Comparison of ENCODE assay signal across 13 mouse cellular contexts in genomic region chr11:94957693-94958064, GRCm38 (mm10). TPM values are rescaled to one million over a fixed set of nuclear protein-coding genes. Genes with fewer than 3 reads are reported as not detected.
DNase-seq lines count a peak whose midpoint lies in the region; ATAC-seq and TF ChIP-seq lines count a peak whose summit lies in the region.
"Had no signal": no experiment of that assay in that cellular context is flagged by ENCODE, and none has a peak within 500 bp of the region (broad histone marks: within the 10 kb centered on the region; RNA-seq: fewer than 3 reads in every experiment).

No protein-coding gene starts in this region.

- 0 out of 2 replicates have a peak, but pooled peaks cover under 1% of the 10 kb centered on the region for H3K27me3 ChIP-seq in liver, postnatal 0 days (ENCODE audit: insufficient read depth, low read length)
- H3K27me3 ChIP-seq in liver, embryonic 12.5 days (replicated peaks) = peaks cover 30% of the 10 kb centered on the region; the same call in 1 of the 2 replicates
- H3K27me3 ChIP-seq in forebrain, embryonic 13.5 days = no peaks in the 10 kb centered on the region
- no peaks in the 10 kb centered on the region for H3K27me3 ChIP-seq in hindbrain, postnatal 0 days (ENCODE audit: insufficient read depth, low read length)
- H3K27me3 ChIP-seq in small intestine, adult 2 months (ENCODE audit: control insufficient read depth, insufficient read depth, low read length) = no peaks in the 10 kb centered on the region
- H3K27me3 ChIP-seq: Patski had no signal

- no peak for TF ChIP-seq CTCF in liver, postnatal 0 days (IDR thresholded peaks at IDR 0.05; ENCODE audit: low read depth)
- no peak for TF ChIP-seq CTCF in hindbrain, postnatal 0 days (IDR thresholded peaks at IDR 0.05; ENCODE audit: low read depth)
- no peak for TF ChIP-seq CTCF in small intestine, adult 2 months (IDR thresholded peaks at IDR 0.05; ENCODE audit: extremely low read depth, insufficient read length, insufficient replicate concordance, low read depth, low read length)

- DNase-seq in liver, postnatal 0 days = peak; percentile 12
- no peak for DNase-seq in hindbrain, postnatal 0 days (ENCODE audit: low spot score)
- no peak for DNase-seq in layer of hippocampus, adult 9-11 months
- DNase-seq in T-cell, adult 2 months (ENCODE audit: low spot score) = no peak
- DNase-seq: spleen, adult 18-20 months had no signal

- H3K4me2 ChIP-seq in liver, postnatal 0 days (ENCODE audit: low read depth, low read length) = no peak overlapping the region
- H3K4me2 ChIP-seq in liver, embryonic 12.5 days = no peak overlapping the region
- H3K4me2 ChIP-seq in forebrain, embryonic 13.5 days = no peak overlapping the region
- H3K4me2 ChIP-seq in hindbrain, postnatal 0 days (ENCODE audit: low read depth, low read length) = no peak overlapping the region

- 71% methylated on average over 9 of the region's 9 CpGs for WGBS in liver, postnatal 0 days (ENCODE audit: insufficient replicate concordance)
- WGBS in liver, embryonic 12.5 days (ENCODE audit: insufficient replicate concordance) = 64% methylated on average over 9 of the region's 9 CpGs
- WGBS in forebrain, embryonic 13.5 days = 88% methylated on average over 9 of the region's 9 CpGs
- 86% methylated on average over 9 of the region's 9 CpGs for WGBS in hindbrain, postnatal 0 days
- WGBS in small intestine, adult 2 months = 49% methylated on average over 9 of the region's 9 CpGs

- no peak overlapping the region for H3K9ac ChIP-seq in liver, postnatal 0 days (replicated peaks)
- no peak overlapping the region for H3K9ac ChIP-seq in liver, embryonic 12.5 days
- H3K9ac ChIP-seq in forebrain, embryonic 13.5 days = no peak overlapping the region
- H3K9ac ChIP-seq in hindbrain, postnatal 0 days (replicated peaks; ENCODE audit: low read length) = no peak overlapping the region

- TF ChIP-seq EP300 in liver, postnatal 0 days (IDR thresholded peaks at IDR 0.05; ENCODE audit: low read depth) = no peak

- no peaks in the 10 kb centered on the region for H3K4me1 ChIP-seq in liver, postnatal 0 days (ENCODE audit: insufficient read depth)
- H3K4me1 ChIP-seq in liver, embryonic 12.5 days = peaks cover 9% of the 10 kb centered on the region; the same call in 1 of the 2 replicates
- peaks cover 35% of the 10 kb centered on the region for H3K4me1 ChIP-seq in forebrain, embryonic 13.5 days
- H3K4me1 ChIP-seq in hindbrain, postnatal 0 days (ENCODE audit: insufficient read depth, low read length) = no peaks in the 10 kb centered on the region
- H3K4me1 ChIP-seq in small intestine, adult 2 months (ENCODE audit: control insufficient read depth, insufficient read depth, insufficient read length, low read length) = peaks cover 15% of the 10 kb centered on the region; the same call in 1 of the 2 replicates

- ATAC-seq in liver, postnatal 0 days = no peak
- ATAC-seq in liver, embryonic 12.5 days = no peak
- ATAC-seq in forebrain, embryonic 13.5 days = no peak
- ATAC-seq in hindbrain, postnatal 0 days = no peak; the same call in 1 of the 2 replicates
- ATAC-seq in granulocyte monocyte progenitor cell, adult 5-6 weeks (replicated peaks; ENCODE audit: poor library complexity, severe bottlenecking) = no peak
- ATAC-seq: Patski had no signal

- no peak overlapping the region for H3K4me3 ChIP-seq in liver, postnatal 0 days (ENCODE audit: low read depth, low read length)
- H3K4me3 ChIP-seq in liver, embryonic 12.5 days = no peak overlapping the region
- no peak overlapping the region for H3K4me3 ChIP-seq in forebrain, embryonic 13.5 days
- no peak overlapping the region for H3K4me3 ChIP-seq in hindbrain, postnatal 0 days (ENCODE audit: low read length)
- H3K4me3 ChIP-seq in small intestine, adult 2 months (ENCODE audit: low read depth, low read length) = no peak overlapping the region
- H3K4me3 ChIP-seq: megakaryocyte, embryonic 14.5 days had no signal

- no peak for TF ChIP-seq POLR2A in small intestine, adult 2 months (IDR thresholded peaks at IDR 0.05; ENCODE audit: low read depth, low read length)

- H3K36me3 ChIP-seq in liver, postnatal 0 days (replicated peaks; ENCODE audit: insufficient read depth, low read length) = no peaks in the 10 kb centered on the region
- H3K36me3 ChIP-seq in liver, embryonic 12.5 days = no peaks in the 10 kb centered on the region
- no peaks in the 10 kb centered on the region for H3K36me3 ChIP-seq in forebrain, embryonic 13.5 days (ENCODE audit: poor library complexity, severe bottlenecking)
- H3K36me3 ChIP-seq in hindbrain, postnatal 0 days (ENCODE audit: insufficient read depth, low read length) = no peaks in the 10 kb centered on the region
- H3K36me3 ChIP-seq in small intestine, adult 2 months (ENCODE audit: control insufficient read depth, insufficient read depth, low read length) = no peaks in the 10 kb centered on the region

- H3K27ac ChIP-seq in liver, postnatal 0 days (ENCODE audit: low read depth) = no peak overlapping the region
- no peak overlapping the region for H3K27ac ChIP-seq in liver, embryonic 12.5 days
- H3K27ac ChIP-seq in forebrain, embryonic 13.5 days = peak overlapping the region; percentile 52
- H3K27ac ChIP-seq in hindbrain, postnatal 0 days = peak overlapping the region; percentile 50; the same call in 1 of the 2 replicates
- peak overlapping the region; percentile 56 for H3K27ac ChIP-seq in small intestine, adult 2 months (ENCODE audit: insufficient read depth, low read depth, low read length)

- no peaks in the 10 kb centered on the region for H3K9me3 ChIP-seq in liver, postnatal 0 days (ENCODE audit: low read length)
- no peaks in the 10 kb centered on the region for H3K9me3 ChIP-seq in liver, embryonic 12.5 days (replicated peaks)
- H3K9me3 ChIP-seq in forebrain, embryonic 13.5 days (replicated peaks) = no peaks in the 10 kb centered on the region
- no peaks in the 10 kb centered on the region for H3K9me3 ChIP-seq in hindbrain, postnatal 0 days (ENCODE audit: low read length)
- H3K9me3 ChIP-seq: megakaryocyte, embryonic 14.5 days had no signal

RNA-seq across cellular contexts. Expression of gene Hils1, which starts 9.7 kb away (rescaled TPM):
- polyA plus RNA-seq in liver, postnatal 0 days (2015; fragmentation: Nextera tagmentation; extraction: Ambion mirVana) = not detected in 2 replicates
- polyA plus RNA-seq in liver, embryonic 12.5 days (2016; fragmentation: Nextera tagmentation; extraction: Ambion mirVana) = not detected in 2 replicates
- not detected in 2 replicates for polyA plus RNA-seq in forebrain, embryonic 13.5 days (2015; fragmentation: Nextera tagmentation; extraction: Ambion mirVana)
- total RNA-seq in hindbrain, postnatal 0 days (2014; rRNA removed) = not detected in 2 replicates
- polyA plus RNA-seq in hindbrain, postnatal 0 days (2015; fragmentation: Nextera tagmentation; extraction: Ambion mirVana) = not detected in 2 replicates
- 0.14 TPM in 1 of 2 replicates, not detected in the other for polyA plus RNA-seq in small intestine, adult 2 months (2012; rRNA removed)
- total RNA-seq in granulocyte monocyte progenitor cell, adult 5-6 weeks (2014; fragmentation: Nextera tagmentation) = not detected in 2 replicates
- not detected in 2 replicates for total RNA-seq in granulocyte monocyte progenitor cell, adult 5-6 weeks (2017)
- total RNA-seq: heart, postnatal 36 days had no signal
- polyA plus RNA-seq: cerebellum, adult 2 months; Patski had no signal

RNA-seq across cellular contexts. Expression of gene Sgca, which starts 18.4 kb away (rescaled TPM):
- 0.13 and 0.96 TPM in 2 replicates for polyA plus RNA-seq in liver, postnatal 0 days (2015; fragmentation: Nextera tagmentation; extraction: Ambion mirVana)
- 0.17 TPM in 1 of 2 replicates, not detected in the other for polyA plus RNA-seq in liver, embryonic 12.5 days (2016; fragmentation: Nextera tagmentation; extraction: Ambion mirVana)
- not detected in 2 replicates for polyA plus RNA-seq in forebrain, embryonic 13.5 days (2015; fragmentation: Nextera tagmentation; extraction: Ambion mirVana)
- total RNA-seq in hindbrain, postnatal 0 days (2014; rRNA removed) = 0.36 and 0.52 TPM in 2 replicates
- 0.26 and 0.28 TPM in 2 replicates for polyA plus RNA-seq in hindbrain, postnatal 0 days (2015; fragmentation: Nextera tagmentation; extraction: Ambion mirVana)
- polyA plus RNA-seq in small intestine, adult 2 months (2012; rRNA removed) = 1.7 and 3.7 TPM in 2 replicates
- not detected in 2 replicates for total RNA-seq in granulocyte monocyte progenitor cell, adult 5-6 weeks (2014; fragmentation: Nextera tagmentation)
- not detected in 2 replicates for total RNA-seq in granulocyte monocyte progenitor cell, adult 5-6 weeks (2017)

RNA-seq across cellular contexts. Expression of gene Col1a1, which starts 21.7 kb away (rescaled TPM):
- 29.8 and 37.8 TPM in 2 replicates for polyA plus RNA-seq in liver, postnatal 0 days (2015; fragmentation: Nextera tagmentation; extraction: Ambion mirVana)
- 135 and 153 TPM in 2 replicates for polyA plus RNA-seq in liver, embryonic 12.5 days (2016; fragmentation: Nextera tagmentation; extraction: Ambion mirVana)
- polyA plus RNA-seq in forebrain, embryonic 13.5 days (2015; fragmentation: Nextera tagmentation; extraction: Ambion mirVana) = 29.9 and 31.5 TPM in 2 replicates
- 48.3 and 53.0 TPM in 2 replicates for total RNA-seq in hindbrain, postnatal 0 days (2014; rRNA removed)
- 56.5 and 73.3 TPM in 2 replicates for polyA plus RNA-seq in hindbrain, postnatal 0 days (2015; fragmentation: Nextera tagmentation; extraction: Ambion mirVana)
- polyA plus RNA-seq in small intestine, adult 2 months (2012; rRNA removed) = 49.0 and 51.1 TPM in 2 replicates
- total RNA-seq in granulocyte monocyte progenitor cell, adult 5-6 weeks (2014; fragmentation: Nextera tagmentation) = not detected in 2 replicates
- not detected in 2 replicates for total RNA-seq in granulocyte monocyte progenitor cell, adult 5-6 weeks (2017)

RNA-seq across cellular contexts. Expression of gene Ppp1r9b, which starts 33.2 kb away (rescaled TPM):
- 5.7 and 6.1 TPM in 2 replicates for polyA plus RNA-seq in liver, postnatal 0 days (2015; fragmentation: Nextera tagmentation; extraction: Ambion mirVana)
- 13.4 and 14.1 TPM in 2 replicates for polyA plus RNA-seq in liver, embryonic 12.5 days (2016; fragmentation: Nextera tagmentation; extraction: Ambion mirVana)
- polyA plus RNA-seq in forebrain, embryonic 13.5 days (2015; fragmentation: Nextera tagmentation; extraction: Ambion mirVana) = 15.8 and 16.3 TPM in 2 replicates
- total RNA-seq in hindbrain, postnatal 0 days (2014; rRNA removed) = 170 and 190 TPM in 2 replicates
- 18.8 and 19.4 TPM in 2 replicates for polyA plus RNA-seq in hindbrain, postnatal 0 days (2015; fragmentation: Nextera tagmentation; extraction: Ambion mirVana)
- polyA plus RNA-seq in small intestine, adult 2 months (2012; rRNA removed) = 17.0 and 29.4 TPM in 2 replicates
- 50.3 and 61.7 TPM in 2 replicates for total RNA-seq in granulocyte monocyte progenitor cell, adult 5-6 weeks (2014; fragmentation: Nextera tagmentation)
- 67.7 and 71.9 TPM in 2 replicates for total RNA-seq in granulocyte monocyte progenitor cell, adult 5-6 weeks (2017)

RNA-seq across cellular contexts. Expression of gene Samd14, which starts 52.0 kb away (rescaled TPM):
- polyA plus RNA-seq in liver, postnatal 0 days (2015; fragmentation: Nextera tagmentation; extraction: Ambion mirVana) = 14.5 and 16.1 TPM in 2 replicates
- polyA plus RNA-seq in liver, embryonic 12.5 days (2016; fragmentation: Nextera tagmentation; extraction: Ambion mirVana) = 53.8 and 56.7 TPM in 2 replicates
- polyA plus RNA-seq in forebrain, embryonic 13.5 days (2015; fragmentation: Nextera tagmentation; extraction: Ambion mirVana) = 89.2 and 95.0 TPM in 2 replicates
- total RNA-seq in hindbrain, postnatal 0 days (2014; rRNA removed) = 216 and 223 TPM in 2 replicates
- 128 and 137 TPM in 2 replicates for polyA plus RNA-seq in hindbrain, postnatal 0 days (2015; fragmentation: Nextera tagmentation; extraction: Ambion mirVana)
- 3.3 and 7.2 TPM in 2 replicates for polyA plus RNA-seq in small intestine, adult 2 months (2012; rRNA removed)
- total RNA-seq in granulocyte monocyte progenitor cell, adult 5-6 weeks (2014; fragmentation: Nextera tagmentation) = 0.34 and 0.49 TPM in 2 replicates
- 0.05 and 0.65 TPM in 2 replicates for total RNA-seq in granulocyte monocyte progenitor cell, adult 5-6 weeks (2017)

Comparison
In these comparisons a context has a peak if more than half of its experiments do, and no peak if none do; other contexts are left out.
1. H3K27ac ChIP-seq: peak in forebrain, embryonic 13.5 days (single experiment), hindbrain, postnatal 0 days (single experiment) and small intestine, adult 2 months (single experiment); none in liver, postnatal 0 days (single experiment) and liver, embryonic 12.5 days (single experiment).